Mouse (Mus musculus): ENCODE data around the gene Snx21. TPM values are rescaled to one million over a fixed set of nuclear protein-coding genes. Genes with fewer than 3 reads are reported as not detected.

Gene Snx21
- polyA plus RNA-seq, 1 experiment, result 29.5 TPM

DNA sequence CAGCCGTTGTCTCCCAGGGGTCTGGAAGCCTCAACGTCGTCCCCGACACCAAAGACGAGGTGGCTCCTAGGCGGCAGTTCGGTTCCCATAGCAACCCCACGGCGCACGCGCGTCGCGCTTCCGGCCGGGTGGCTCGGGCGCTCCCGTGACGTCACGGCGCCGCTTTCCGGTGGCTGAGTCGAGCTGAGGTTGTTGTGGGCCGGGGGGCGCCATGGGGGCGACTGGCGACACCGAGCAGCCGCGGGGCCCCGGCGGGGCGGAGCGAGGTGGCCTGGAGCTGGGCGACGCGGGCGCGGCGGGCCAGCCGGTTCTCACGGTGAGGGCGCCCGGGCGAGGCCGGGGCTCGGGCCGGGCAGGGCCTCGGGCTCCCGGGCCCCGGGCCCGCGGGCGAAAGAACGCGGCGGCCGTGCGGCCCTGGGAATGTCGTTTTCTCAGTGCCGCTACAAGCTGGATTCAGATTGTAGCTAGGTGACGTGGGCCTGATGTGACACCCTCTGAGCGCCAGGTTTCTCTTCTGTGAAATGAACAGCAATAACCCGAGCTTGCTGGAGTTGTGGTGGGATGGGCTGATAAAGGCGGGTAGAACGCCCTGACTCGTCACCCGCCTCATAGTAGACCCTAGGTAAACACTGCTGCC lies 39.7 kb upstream of the Snx21 start, which contains the start of the genes Wfdc3 and Dnttip1:
Wfdc3 (minus strand) TSS at position 89 of the 637 bp plus-strand sequence.
Dnttip1 (plus strand) TSS at position 141 of the 637 bp plus-strand sequence.
- H3K4me3 ChIP-seq, result peak within 1 kb of the TSS; percentile 79
- H3K79me2 ChIP-seq (ENCODE audit: control insufficient read depth, insufficient read depth), result peaks cover 40% of the 10 kb centered on the region
- no peaks in the 10 kb centered on the region for H3K27me3 ChIP-seq (ENCODE audit: control insufficient read depth, insufficient read depth, insufficient read length)
- H3ac ChIP-seq (ENCODE audit: control insufficient read depth, insufficient read length), result peak within 1 kb of the TSS; percentile 77
- TF ChIP-seq POLR2AphosphoS2 (IDR thresholded peaks at IDR 0.05; ENCODE audit: insufficient read length, low read depth) (no peak), REST (IDR thresholded peaks at IDR 0.05; ENCODE audit: insufficient read depth, insufficient read length) (no peak), SRF (IDR thresholded peaks at IDR 0.05; ENCODE audit: control insufficient read depth, insufficient read length, low read depth) (peak; percentile 38), CEBPB (IDR thresholded peaks at IDR 0.05; ENCODE audit: insufficient read depth, poor library complexity, severe bottlenecking) (no peak), POLR2A (IDR thresholded peaks at IDR 0.05; ENCODE audit: insufficient read length, low read depth) (peak; percentile 81)
- H3K36me3 ChIP-seq (ENCODE audit: control insufficient read depth, insufficient read depth), result peaks cover 9% of the 10 kb centered on the region
- peak within 1 kb of the TSS; percentile 100 for H3K4me2 ChIP-seq (ENCODE audit: low read depth)

DNA sequence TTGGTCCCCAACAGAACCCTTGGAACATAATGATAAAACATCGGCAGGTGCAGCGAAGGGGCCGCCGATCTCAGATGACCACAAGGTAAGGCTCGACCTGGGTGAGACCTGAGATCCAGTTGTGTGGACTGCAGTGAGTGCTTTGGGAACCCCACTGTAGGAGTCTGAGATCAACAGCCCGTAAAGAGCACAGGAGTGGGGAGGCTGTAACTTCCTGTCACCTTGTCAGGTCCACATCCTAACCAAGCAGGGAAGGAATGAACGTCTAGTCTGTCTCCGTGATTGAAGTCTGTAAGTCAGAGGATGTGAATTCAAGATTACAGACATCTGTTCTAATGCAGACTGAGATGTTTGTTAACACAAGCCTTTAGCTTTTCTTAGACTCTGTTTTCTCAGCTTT lies 38.9 kb upstream of the Snx21 start:
- Histone ChIP-seq H3K4me3 (peak overlapping the region; percentile 79), H3K36me3 (ENCODE audit: control insufficient read depth, insufficient read depth) (peaks cover 9% of the 10 kb centered on the region), H3K79me2 (ENCODE audit: control insufficient read depth, insufficient read depth) (peaks cover 41% of the 10 kb centered on the region), H3K4me2 (ENCODE audit: low read depth) (peak overlapping the region; percentile 100), H3ac (ENCODE audit: control insufficient read depth, insufficient read length) (peak overlapping the region; percentile 77), H3K27me3 (ENCODE audit: control insufficient read depth, insufficient read depth, insufficient read length) (no peaks in the 10 kb centered on the region)
- TF ChIP-seq TCF3 (IDR thresholded peaks at IDR 0.05; ENCODE audit: insufficient read length, low read depth), result no peak

DNA sequence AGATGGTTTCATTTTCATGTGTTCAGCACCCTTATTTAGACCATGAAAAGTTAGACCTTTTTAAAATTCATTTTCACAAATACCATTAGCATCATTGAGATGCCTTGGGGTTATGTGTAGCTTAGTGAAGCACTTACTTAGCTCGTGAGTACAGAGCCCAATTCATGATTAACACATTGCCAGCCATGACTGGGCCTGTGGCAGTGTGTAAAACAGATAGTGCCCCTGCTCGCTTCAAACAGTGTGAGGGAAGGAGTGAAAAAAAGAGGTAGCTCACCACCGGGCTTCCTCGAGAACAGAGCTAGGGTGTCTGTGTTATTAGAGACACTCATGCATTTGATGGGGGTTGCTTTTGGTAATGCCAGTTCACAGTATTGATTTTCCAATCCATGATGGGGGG lies 37.4 kb upstream of the Snx21 start:
- no peaks in the 10 kb centered on the region for H3K27me3 ChIP-seq (ENCODE audit: control insufficient read depth, insufficient read depth, insufficient read length)
- H3K36me3 ChIP-seq (ENCODE audit: control insufficient read depth, insufficient read depth), result peaks cover 19% of the 10 kb centered on the region
- H3K79me2 ChIP-seq (ENCODE audit: control insufficient read depth, insufficient read depth), result peaks cover 41% of the 10 kb centered on the region
- H3ac ChIP-seq (ENCODE audit: control insufficient read depth, insufficient read length), result no peak overlapping the region
- TF ChIP-seq REST (IDR thresholded peaks at IDR 0.05; ENCODE audit: insufficient read depth, insufficient read length) (no peak), MYOG (IDR thresholded peaks at IDR 0.05; ENCODE audit: control insufficient read depth in 1 of 3, insufficient read depth in 1 of 3, insufficient read length in 2 of 3, low read depth in 2 of 3) (no peak), MAX (IDR thresholded peaks at IDR 0.05; ENCODE audit: low read depth) (no peak), E2F4 (IDR thresholded peaks at IDR 0.05; ENCODE audit: insufficient read depth) (no peak), CEBPB (IDR thresholded peaks at IDR 0.05; ENCODE audit: insufficient read depth, poor library complexity, severe bottlenecking) (no peak), TCF3 (IDR thresholded peaks at IDR 0.05; ENCODE audit: insufficient read length, low read depth) (no peak), MYOD1 (IDR thresholded peaks at IDR 0.05; ENCODE audit: control insufficient read depth in 1 of 3, insufficient read length in 2 of 3, low read depth in 2 of 3) (no peak), TCF12 (IDR thresholded peaks at IDR 0.05; ENCODE audit: insufficient read depth, poor library complexity, severe bottlenecking) (no peak), POLR2A (IDR thresholded peaks at IDR 0.05; ENCODE audit: insufficient read length, low read depth) (no peak), USF1 (IDR thresholded peaks at IDR 0.05; ENCODE audit: low read depth) (no peak), POLR2AphosphoS2 (IDR thresholded peaks at IDR 0.05; ENCODE audit: insufficient read length, low read depth) (no peak), SRF (IDR thresholded peaks at IDR 0.05; ENCODE audit: control insufficient read depth, insufficient read length, low read depth) (no peak)
- H3K4me3 ChIP-seq, result no peak overlapping the region
- peak overlapping the region; percentile 38 for H3K4me2 ChIP-seq (ENCODE audit: low read depth)

DNA sequence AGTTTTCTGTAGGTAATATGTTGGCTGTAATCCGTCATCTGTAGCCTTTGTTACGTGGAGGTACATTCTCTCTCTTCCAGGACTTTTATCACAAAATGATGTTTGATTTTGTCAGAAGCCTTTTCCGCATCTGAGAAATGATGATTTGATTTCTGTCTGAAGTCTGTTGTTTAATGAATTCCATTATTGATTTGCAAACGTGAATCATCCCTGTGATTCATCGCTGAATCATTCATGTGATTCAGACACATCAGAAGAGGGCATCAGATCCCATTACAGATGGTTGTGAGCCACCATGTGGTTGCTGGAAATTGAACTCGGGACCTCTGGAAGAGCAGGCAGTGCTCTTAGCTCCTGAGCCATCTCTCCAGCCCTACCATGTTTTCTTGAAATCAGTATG lies 36.6 kb upstream of the Snx21 start:
- Histone ChIP-seq H3K36me3 (ENCODE audit: control insufficient read depth, insufficient read depth) (peaks cover 25% of the 10 kb centered on the region), H3K4me3 (no peak overlapping the region), H3K4me2 (ENCODE audit: low read depth) (peak overlapping the region; percentile 38), H3K27me3 (ENCODE audit: control insufficient read depth, insufficient read depth, insufficient read length) (no peaks in the 10 kb centered on the region), H3K79me2 (ENCODE audit: control insufficient read depth, insufficient read depth) (peaks cover 41% of the 10 kb centered on the region), H3ac (ENCODE audit: control insufficient read depth, insufficient read length) (no peak overlapping the region)
- TF ChIP-seq POLR2A (IDR thresholded peaks at IDR 0.05; ENCODE audit: insufficient read length, low read depth) (no peak), SRF (IDR thresholded peaks at IDR 0.05; ENCODE audit: control insufficient read depth, insufficient read length, low read depth) (no peak), E2F4 (IDR thresholded peaks at IDR 0.05; ENCODE audit: insufficient read depth) (no peak)

DNA sequence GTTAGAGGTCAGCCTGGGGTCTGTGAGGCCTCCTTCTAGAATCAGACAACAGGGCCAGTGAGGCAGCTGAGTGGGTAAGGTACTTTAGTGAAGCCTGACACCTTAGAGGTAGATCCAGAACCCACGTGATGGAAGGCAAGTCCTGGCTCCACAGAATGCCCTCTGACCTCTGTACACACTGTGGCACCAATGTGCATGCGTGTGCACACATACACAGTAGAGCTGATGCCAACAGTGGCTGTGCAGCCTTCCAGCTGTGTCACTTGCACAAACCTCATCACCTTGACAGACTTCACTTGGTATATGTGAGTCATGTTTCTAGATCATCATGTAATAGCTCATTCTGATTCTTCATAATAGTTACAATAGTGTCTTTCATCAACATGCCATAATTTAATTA lies 33.2 kb upstream of the Snx21 start:
- Histone ChIP-seq H3K4me2 (ENCODE audit: low read depth) (no peak overlapping the region), H3K79me2 (ENCODE audit: control insufficient read depth, insufficient read depth) (peaks cover 26% of the 10 kb centered on the region), H3K27me3 (ENCODE audit: control insufficient read depth, insufficient read depth, insufficient read length) (no peaks in the 10 kb centered on the region), H3K36me3 (ENCODE audit: control insufficient read depth, insufficient read depth) (peaks cover 52% of the 10 kb centered on the region), H3K4me3 (no peak overlapping the region), H3ac (ENCODE audit: control insufficient read depth, insufficient read length) (no peak overlapping the region)
- TF ChIP-seq TCF3 (IDR thresholded peaks at IDR 0.05; ENCODE audit: insufficient read length, low read depth) (no peak), POLR2AphosphoS2 (IDR thresholded peaks at IDR 0.05; ENCODE audit: insufficient read length, low read depth) (peak; percentile 33), MYOG (IDR thresholded peaks at IDR 0.05; ENCODE audit: control insufficient read depth in 1 of 3, insufficient read depth in 1 of 3, insufficient read length in 2 of 3, low read depth in 2 of 3) (no peak), POLR2A (IDR thresholded peaks at IDR 0.05; ENCODE audit: insufficient read length, low read depth) (peak; percentile 32), REST (IDR thresholded peaks at IDR 0.05; ENCODE audit: insufficient read depth, insufficient read length) (no peak)

Measured in myocyte (in vitro differentiated cells).